ENCODE assay signal across 9 mouse cellular contexts in the genomic region with DNA sequence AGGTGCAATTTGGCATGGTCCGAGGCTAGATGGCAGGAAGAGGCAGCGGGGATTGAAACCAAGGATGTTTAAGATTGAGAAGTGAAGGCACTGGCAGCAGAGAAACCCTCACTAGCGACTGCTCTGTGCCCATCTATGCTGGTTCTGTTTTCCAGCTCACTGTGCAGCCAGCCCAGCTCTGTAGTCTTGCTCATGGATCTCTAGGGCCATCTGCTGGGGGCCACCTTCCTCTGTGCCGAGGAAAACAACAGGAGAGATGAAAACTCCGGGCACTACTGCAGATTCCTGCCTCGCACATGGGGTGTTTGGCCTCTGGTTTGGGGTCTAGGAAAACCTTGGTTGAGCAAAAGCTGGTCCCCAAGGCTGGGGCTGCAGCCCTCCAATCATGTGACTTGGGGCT. TPM values are rescaled to one million over a fixed set of nuclear protein-coding genes. Genes with fewer than 3 reads are reported as not detected.
DNase-seq lines count a peak whose midpoint lies in the region; ATAC-seq and TF ChIP-seq lines count a peak whose summit lies in the region.
"Had no signal": no experiment of that assay in that cellular context is flagged by ENCODE, and none has a peak within 500 bp of the region (broad histone marks: within the 10 kb centered on the region; RNA-seq: fewer than 3 reads in every experiment).

No protein-coding gene starts in this region.

- H3K4me2 ChIP-seq in liver, embryonic 14.5 days (ENCODE audit: low read depth): no peak overlapping the region
- H3K4me2 ChIP-seq: neural tube, embryonic 12.5 days had no signal

- no peaks in the 10 kb centered on the region for H3K27me3 ChIP-seq in heart, adult 2 months (ENCODE audit: control insufficient read depth, insufficient read depth, low read length)
- H3K27me3 ChIP-seq in liver, embryonic 14.5 days (ENCODE audit: control insufficient read depth, insufficient read depth, low read length): no peaks in the 10 kb centered on the region
- H3K27me3 ChIP-seq: neural tube, embryonic 12.5 days had no signal

- peak; percentile 95 for TF ChIP-seq CTCF in heart, adult 2 months (IDR thresholded peaks at IDR 0.05)
- TF ChIP-seq CTCF in liver, embryonic 14.5 days (IDR thresholded peaks at IDR 0.05; ENCODE audit: low read depth): peak; percentile 89

- no peaks in the 10 kb centered on the region for H3K79me2 ChIP-seq in heart, adult 2 months (replicated peaks; ENCODE audit: control insufficient read depth, insufficient read depth, low read length)

- intact Hi-C loops in heart, adult 2 months (cut with DNase I): loop anchor here (1.0 to 10.0 kb wide), 3 partner anchors 35 to 181 kb away; no protein-coding TSS in a partner anchor

- ATAC-seq in liver, embryonic 14.5 days (ENCODE audit: insufficient read depth): peak; percentile 42; the same call in 1 of the 2 replicates

- peak; percentile 48 for DNase-seq in CD4-positive helper T cell, adult 2 months (ENCODE audit: low read depth, low spot score)
- peak; percentile 68 for DNase-seq in MN1 (ENCODE audit: low spot score)
- peak; percentile 80 to 81 for DNase-seq in cerebellum, postnatal 14 days
- peak; percentile 66 to 78 for DNase-seq in heart, adult 2 months
- DNase-seq in kidney, postnatal 10 days: peak; percentile 86
- no peak for DNase-seq in liver, embryonic 14.5 days (ENCODE audit: low read depth in 3 of 3, low spot score in 3 of 3)
- DNase-seq in right cerebral cortex, adult 18-20 months: peak; percentile 75
- peak; percentile 51 to 68 for DNase-seq in urinary bladder, postnatal 36 days (ENCODE audit: low spot score in 2 of 2)

- H3K36me3 ChIP-seq in heart, adult 2 months (ENCODE audit: control insufficient read depth, insufficient read depth, low read length): no peaks in the 10 kb centered on the region
- H3K36me3 ChIP-seq in liver, embryonic 14.5 days (replicated peaks; ENCODE audit: control insufficient read depth, insufficient read depth, low read depth): no peaks in the 10 kb centered on the region
- H3K36me3 ChIP-seq: neural tube, embryonic 12.5 days had no signal

- H3K4me3 ChIP-seq in heart, adult 2 months: no peak overlapping the region
- H3K4me3 ChIP-seq in liver, embryonic 14.5 days (ENCODE audit: insufficient read depth in 1 of 2, low read depth in 2 of 2, low read length in 2 of 2): no peak overlapping the region
- H3K4me3 ChIP-seq: neural tube, embryonic 12.5 days had no signal

- peak; percentile 76; the same call in 1 of the 2 replicates for TF ChIP-seq EP300 in heart, adult 2 months (IDR thresholded peaks at IDR 0.05; ENCODE audit: insufficient read depth, low read depth, low read length)
- no peak for TF ChIP-seq EP300 in liver, embryonic 14.5 days (IDR thresholded peaks at IDR 0.05; ENCODE audit: low read depth)

- no peaks in the 10 kb centered on the region for H3K9me3 ChIP-seq in liver, embryonic 14.5 days (ENCODE audit: control insufficient read depth, low read length)
- H3K9me3 ChIP-seq: neural tube, embryonic 12.5 days had no signal

- H3K9ac ChIP-seq in heart, adult 2 months (ENCODE audit: low read depth, low read length): no peak overlapping the region
- no peak overlapping the region for H3K9ac ChIP-seq in liver, embryonic 14.5 days (replicated peaks)
- H3K9ac ChIP-seq: neural tube, embryonic 12.5 days had no signal

- no peak overlapping the region for H3K27ac ChIP-seq in heart, adult 2 months
- no peak overlapping the region for H3K27ac ChIP-seq in liver, embryonic 14.5 days
- H3K27ac ChIP-seq: neural tube, embryonic 12.5 days had no signal

- 18% methylated on average over 6 of the region's 6 CpGs for WGBS in heart, adult 2 months
- WGBS in liver, embryonic 14.5 days (ENCODE audit: insufficient replicate concordance): 37% methylated on average over 6 of the region's 6 CpGs

- peaks cover 5% of the 10 kb centered on the region for H3K4me1 ChIP-seq in heart, adult 2 months (ENCODE audit: control insufficient read depth, insufficient read depth, low read length)
- peaks cover 0 to 6% of the 10 kb centered on the region in 2 experiments; a peak in 2 of 4 replicates for H3K4me1 ChIP-seq in liver, embryonic 14.5 days (replicated peaks; ENCODE audit: control insufficient read depth in 2 of 2, insufficient read depth in 2 of 2, low read length in 1 of 2)

- no peak for TF ChIP-seq POLR2A in heart, adult 2 months (IDR thresholded peaks at IDR 0.05; ENCODE audit: insufficient read depth, low read depth, low read length)

RNA-seq across cellular contexts. Expression of a gene that starts 20.6 kb away (rescaled TPM):
- 10 to 100 TPM; 15.6 to 22.4 TPM for total RNA-seq in heart, adult 2 months (2021)
- 16.1 and 22.5 TPM in 2 replicates for polyA plus RNA-seq in heart, adult 2 months (2012; rRNA removed)
- polyA plus RNA-seq in liver, embryonic 14.5 days (2012; rRNA removed): 234 and 235 TPM in 2 replicates
- polyA plus RNA-seq in liver, embryonic 14.5 days (2014; fragmentation: Nextera tagmentation; extraction: Ambion mirVana): 30.1 and 36.4 TPM in 2 replicates

Comparison
In these comparisons a context has a peak if more than half of its experiments do, and no peak if none do; other contexts are left out.
1. DNase-seq: peak in CD4-positive helper T cell, adult 2 months (single experiment), MN1 (single experiment), cerebellum, postnatal 14 days (2 of 2), heart, adult 2 months (2 of 2), kidney, postnatal 10 days (single experiment), right cerebral cortex, adult 18-20 months (single experiment) and urinary bladder, postnatal 36 days (2 of 2); none in liver, embryonic 14.5 days (0 of 3).